Mouse (Mus musculus): Measurements from ENCODE around the gene Foxn3.

The Foxn3 gene

GRCm38 (mm10) chr12:99239735-99240134, 323.6 kb downstream of the Foxn3 start:
- no peak for DNase-seq

DNA sequence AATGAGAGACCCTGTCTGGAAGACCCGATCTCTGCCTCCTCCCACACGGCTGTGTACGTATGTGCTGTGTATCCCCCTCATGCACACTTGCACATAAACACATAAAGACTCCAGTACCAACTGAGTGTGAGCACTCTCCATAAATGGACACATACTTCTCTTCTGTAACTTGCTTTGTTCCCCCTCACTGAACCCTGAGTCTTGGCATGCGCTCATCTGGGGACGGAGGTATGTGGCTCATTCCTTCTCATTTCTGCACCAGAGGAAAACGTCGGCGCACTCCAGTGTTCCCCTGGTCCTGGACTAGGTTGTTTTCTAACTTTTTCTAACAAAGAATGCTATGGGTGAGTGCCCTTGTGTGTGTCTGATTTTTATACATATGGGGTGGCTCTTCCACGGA, 325.9 kb downstream of the Foxn3 start:
- no peak for DNase-seq

DNA sequence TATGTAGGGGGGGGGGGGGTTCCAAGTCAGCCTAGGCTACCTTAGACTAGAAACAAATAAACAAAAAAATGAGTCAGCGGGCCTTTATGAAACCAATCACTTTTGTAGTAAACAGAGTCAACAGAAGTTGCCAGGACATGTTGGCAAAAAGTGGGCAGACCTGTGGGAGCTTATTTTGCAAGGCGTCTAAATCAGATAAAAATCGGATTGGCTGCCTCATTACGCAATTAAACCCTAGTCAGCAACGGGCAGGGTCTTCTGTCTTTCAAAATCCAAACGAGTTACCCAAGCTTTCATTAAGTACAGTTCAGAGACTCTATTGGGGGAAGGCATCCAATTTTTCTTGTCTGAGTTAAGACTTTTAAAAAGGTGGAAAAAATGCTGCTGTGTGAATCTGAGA, 329.0 kb downstream of the Foxn3 start:
- no peak for DNase-seq

- DNase-seq, result no peak
These were observed 330.0 kb downstream of the Foxn3 start for GRCm38 (mm10) chr12:99233386-99233785.

DNA sequence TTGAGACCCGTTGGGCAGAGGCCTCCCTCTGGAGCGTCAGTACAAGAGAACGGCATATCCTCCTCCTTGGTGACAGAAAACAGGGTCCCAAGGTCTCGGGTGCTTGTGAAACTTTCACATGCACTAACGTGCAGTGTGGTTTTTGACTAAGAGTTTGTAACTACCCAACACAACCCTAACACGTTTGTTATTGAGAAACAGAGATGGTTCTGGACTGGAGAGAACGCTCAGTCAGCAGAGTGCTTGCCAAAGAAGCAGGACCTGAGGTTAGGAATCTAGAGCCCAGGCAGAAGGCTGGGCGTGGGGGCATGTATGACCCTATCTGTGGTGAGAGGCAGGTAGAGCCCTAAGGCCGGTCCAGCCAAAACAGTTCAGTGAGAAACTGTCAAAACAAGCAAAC, 330.9 kb downstream of the Foxn3 start:
- no peak for DNase-seq

DNA sequence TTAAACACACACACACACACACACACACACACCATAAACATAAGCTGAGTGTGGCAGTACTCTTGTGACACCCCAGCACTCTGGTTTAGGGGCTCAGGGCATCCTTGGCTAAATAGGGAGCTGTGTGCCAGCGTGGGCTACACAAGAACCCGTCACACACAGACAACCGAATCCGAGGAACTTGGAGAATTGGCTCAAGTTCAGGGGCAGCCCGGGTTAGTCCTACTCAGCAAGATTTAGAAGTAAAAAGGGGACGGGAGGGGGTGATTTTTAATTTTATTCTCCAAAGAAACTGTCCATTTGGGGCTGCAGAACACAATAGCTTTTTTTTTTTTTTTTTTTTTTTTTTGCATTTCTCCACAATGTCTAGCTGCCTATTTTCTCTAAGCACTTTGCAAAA, 332.1 kb downstream of the Foxn3 start:
- DNase-seq, result no peak

DNA sequence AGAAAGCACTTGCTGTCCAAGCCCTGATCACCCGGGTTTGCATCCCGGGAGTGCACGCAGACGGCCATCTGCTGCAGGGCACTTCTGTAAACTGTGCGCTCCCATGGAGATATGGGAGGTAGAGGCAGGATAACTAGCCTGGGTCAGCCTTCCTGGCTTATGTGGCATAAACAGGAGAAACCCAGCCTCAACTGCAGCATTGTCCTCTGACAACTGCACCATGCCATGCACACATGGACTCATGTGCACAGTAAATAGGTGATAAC, 332.7 kb downstream of the Foxn3 start:
- no peak for DNase-seq

GRCm38 (mm10) chr12:99229973-99230782, 333.2 kb downstream of the Foxn3 start:
- DNase-seq, result no peak

DNA sequence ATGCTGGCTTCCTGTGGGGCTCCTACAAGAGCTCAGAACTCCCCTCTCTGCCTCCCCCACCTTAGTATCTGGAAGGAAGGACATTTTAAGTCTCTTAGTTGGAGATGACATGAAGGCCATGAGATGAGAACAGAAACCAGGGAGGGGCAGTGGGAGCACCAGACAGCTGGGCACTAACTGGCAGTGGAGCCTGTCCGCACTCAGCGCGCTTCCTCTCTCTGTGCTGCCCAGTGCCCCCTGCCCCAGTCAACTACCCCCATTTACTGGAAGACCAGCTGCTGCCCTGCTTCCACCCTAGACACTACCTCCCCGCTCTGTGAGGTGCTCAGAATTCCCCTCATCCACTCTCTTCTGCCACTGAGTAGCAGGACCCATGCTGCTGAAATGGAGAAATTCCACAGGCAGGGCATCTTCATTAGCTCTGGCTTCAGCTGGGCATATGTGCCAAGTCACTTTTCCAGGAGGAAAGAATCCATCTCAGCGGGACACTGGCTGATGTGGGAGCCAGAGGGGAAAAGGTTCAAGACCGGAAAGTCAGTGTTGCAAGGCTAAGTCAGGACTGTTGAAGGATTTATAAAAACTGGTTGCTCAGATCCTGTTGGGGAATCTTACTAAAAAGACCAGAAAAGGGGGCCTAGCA, 335.9 kb downstream of the Foxn3 start:
- no peak for DNase-seq

DNA sequence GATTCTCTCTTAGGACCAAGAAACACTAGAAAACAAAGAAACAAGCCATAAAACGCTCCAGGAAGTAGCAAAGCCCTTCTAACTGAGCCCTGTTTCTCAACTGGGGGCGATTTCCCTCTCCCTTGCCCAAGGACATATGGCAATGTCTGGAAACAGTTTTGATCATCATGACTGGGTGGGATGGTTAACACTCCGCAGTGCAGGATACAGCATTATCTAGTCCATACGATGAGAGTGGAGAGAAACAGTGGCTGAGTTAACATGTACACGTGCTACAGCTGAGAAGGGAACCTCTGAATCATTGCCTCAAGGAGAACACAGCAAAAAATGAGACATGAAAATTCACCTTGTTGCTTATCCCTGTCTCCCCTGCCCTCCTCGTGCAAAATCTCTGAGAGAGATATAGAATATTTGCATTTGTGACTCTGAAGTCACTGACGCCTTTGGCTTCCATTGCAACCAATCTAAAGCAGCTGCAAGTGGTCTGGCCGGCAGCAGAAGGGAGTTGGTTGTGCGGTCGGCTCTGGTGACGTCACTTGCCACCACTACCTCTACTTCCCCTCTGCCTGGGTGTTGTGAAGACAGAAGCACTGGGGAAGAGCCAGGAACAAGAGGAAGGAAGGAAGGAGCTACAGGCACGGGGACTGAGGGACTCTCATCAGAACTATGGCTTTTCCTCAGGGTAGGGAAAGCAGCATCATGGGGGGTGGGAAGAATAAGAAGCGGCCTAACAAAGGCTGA, 338.3 kb downstream of the Foxn3 start:
- peak; percentile 40 for DNase-seq

DNA sequence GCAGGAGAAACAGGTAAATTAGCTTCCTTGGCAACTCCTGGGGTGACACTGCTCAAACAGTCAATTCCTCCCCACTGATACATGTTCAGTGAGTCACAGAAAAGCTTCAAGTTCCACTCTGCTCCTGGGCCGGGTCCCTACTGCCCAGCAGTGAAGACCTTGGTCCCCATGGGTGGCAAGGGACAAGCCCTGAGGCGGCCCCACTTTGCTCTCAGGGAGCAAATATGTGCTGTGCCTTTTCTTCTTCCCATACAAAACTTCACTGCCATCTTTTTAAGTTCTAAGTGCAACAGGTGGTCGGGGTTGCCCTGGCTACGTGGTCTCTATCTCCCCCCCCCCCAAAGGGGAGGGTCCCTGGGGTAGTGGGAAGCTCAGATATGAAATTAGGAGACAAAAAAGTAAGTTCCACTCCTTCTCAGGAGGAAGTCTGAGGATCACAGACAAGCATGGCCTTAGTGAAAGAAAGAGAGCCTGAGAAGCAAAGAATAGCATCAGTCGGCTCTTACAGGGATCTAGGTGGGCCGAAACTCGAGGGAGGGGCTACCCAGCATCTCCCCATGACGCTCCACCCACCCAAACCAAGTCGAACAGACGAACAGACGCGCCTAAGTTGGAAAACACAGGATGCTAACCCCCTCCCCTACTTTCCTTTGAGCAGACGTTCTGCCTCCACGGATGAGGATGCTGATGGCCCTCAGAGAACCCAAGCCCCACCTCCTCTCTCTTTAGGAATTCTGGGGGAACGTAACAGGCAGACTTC, 342.1 kb downstream of the Foxn3 start:
- DNase-seq, result no peak

DNA sequence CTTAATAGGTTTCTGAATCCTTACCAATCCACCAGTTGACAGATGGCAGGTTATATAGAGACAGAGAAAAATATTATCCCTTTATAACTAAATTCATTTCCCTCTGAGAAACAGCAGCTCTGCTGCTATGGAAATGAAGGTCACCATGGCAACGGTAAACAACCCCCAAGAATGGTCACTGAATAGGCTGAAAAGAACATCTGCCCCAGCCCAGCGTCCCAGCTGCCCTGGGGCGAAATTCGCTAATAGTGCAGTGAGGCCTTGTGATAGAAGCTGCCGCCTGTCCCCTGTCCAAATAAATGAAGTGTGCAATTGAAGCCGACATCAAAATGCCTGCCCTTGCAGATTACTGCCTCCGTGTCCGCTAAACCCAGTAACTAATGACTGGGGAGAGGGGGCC, 343.0 kb downstream of the Foxn3 start:
- DNase-seq, result no peak

- DNase-seq, result no peak
These were observed 343.6 kb downstream of the Foxn3 start for GRCm38 (mm10) chr12:99219812-99220211.

DNA sequence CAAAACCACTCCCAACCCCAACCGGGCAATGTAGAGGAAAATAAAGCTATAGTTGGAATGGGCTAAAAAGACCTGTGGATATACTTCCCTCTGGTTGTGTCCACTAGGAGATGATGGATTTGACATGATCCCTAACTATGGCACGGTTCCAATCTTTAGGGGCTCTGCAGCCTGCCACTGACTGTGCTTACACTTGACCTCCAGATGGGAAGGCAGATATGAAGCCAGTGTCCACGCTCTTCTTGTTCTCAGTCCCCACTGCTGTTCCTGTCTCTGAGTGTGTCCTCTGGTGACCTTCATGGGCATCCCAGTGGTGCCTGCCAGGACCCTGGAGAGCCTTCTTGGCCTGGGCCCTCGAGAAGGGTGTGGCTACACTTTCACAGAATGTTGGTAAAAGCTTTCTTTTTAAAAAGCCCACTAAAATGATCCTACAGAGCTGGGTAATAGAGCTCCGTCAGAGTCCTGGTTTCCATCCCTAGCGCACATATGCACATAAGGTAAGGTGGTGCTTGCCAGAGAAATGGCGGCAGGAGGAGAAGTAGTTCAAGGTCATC, 346.2 kb downstream of the Foxn3 start:
- no peak for DNase-seq

GRCm38 (mm10) chr12:99216341-99216761, 347.0 kb downstream of the Foxn3 start:
- DNase-seq, result no peak

GRCm38 (mm10) chr12:99215521-99216255, 347.7 kb downstream of the Foxn3 start:
- no peak for DNase-seq

GRCm38 (mm10) chr12:99214098-99214497, 349.3 kb downstream of the Foxn3 start:
- no peak for DNase-seq

DNA sequence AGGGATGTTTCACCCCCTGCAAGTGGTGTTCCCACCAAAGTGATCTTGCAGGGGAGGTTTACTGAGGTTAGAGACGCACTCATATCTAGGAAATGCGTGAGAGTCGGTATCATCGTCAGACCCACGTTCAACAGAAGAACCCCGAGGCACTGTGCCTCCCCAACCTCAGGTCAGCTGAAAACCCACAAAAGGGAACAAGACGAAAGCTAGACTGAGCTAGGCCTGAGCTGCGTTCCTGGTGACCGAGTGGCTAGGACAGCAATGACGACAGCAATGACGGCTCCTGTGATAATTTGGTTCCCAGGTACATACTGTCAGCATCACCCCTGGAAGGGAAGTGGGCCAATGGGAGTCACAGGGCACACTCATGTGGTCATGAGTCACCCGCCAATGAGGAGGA, 350.2 kb downstream of the Foxn3 start:
- DNase-seq, result no peak

DNA sequence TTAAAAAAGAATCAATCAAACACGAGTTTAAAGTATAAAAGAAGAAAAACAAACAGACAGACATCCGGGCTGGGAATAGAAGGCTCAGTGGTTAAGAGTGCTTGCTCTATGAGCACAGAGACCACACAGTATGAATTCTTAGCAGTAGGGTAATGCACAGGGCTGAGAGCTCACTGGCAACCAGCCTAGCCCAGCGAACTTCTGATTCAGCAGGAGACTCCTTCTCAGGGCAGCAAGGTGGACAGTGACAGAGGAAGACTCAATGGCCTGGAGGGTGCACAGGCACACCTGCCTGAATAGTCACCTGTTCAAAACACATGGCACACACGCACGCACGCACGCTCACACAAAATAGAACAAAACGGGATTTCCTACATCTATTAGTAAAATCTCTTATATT, 353.6 kb downstream of the Foxn3 start:
- no peak for DNase-seq

DNA sequence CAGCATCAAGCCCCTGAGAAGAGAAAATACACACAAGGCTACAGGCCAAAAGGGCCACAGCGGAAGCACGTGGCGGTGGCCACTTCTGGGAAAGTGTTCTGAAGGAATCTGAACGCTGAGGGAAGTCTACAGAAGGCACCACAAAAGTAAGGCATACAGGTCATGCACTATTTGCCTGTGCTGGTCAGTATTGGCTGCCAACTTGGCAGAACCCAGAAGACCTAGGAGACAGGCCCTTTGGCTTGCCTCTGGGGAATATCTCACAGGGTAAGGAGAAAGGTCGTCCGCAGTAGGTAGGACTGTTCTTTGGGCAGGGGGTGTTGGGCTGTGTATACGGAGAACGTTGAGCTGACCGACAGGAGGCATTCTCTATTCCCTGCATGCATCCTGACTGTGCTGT, 355.1 kb downstream of the Foxn3 start:
- DNase-seq, result no peak

DNA sequence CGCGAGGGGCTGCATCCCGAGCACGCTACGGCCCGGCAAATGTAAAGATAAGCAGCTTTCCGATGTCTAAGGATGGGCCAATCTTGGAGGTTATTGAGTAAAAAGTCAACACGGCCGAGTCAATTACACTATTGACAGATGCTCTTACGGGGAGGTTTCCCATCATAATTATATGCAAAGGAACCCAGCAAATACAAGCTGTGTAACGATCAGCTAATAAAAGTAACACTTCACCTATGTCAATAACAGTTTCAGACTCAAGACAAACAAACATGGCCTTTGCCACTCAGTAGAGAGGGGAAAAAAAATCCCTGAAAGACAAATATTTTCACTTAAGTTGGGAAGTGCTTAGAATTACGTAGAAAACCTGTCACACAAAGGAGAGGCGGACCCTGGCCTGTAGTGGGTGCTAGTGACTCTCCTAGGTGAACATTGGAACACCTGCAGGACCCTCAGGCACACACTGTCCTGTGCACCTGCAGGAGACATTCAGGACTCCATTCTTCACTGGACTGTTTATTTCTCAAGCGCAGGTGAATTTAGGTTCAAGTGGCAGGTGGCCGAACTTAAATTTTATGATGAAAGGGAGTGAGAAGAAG, 356.3 kb downstream of the Foxn3 start:
- peak; percentile 29 for DNase-seq

DNA sequence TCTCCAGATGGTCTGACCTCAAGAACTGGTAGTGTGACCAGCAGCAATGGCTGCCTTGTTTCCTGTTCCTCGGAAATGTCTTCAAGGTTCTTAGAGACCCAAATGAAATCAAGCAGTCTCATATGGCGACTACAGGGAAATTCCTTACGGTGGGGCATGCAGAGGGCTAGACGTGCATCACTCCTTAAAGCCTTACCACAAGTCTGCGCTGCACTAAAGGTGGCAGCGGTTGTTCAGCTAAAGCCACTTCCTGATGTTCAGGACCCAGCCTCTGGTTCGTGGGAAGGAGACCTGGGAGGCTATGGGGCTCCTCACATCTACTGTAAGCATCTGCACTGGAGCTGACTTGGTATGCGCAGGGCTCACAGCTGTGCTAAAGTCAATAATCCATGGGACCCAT, 357.6 kb downstream of the Foxn3 start:
- DNase-seq, result no peak

All from thymus, postnatal 14 days (tissue).